Mouse (Mus musculus) embryonic fibroblast, embryonic 13.5 days (primary cell): Measurements from ENCODE around the gene Npff. TPM values are rescaled to one million over a fixed set of nuclear protein-coding genes. Genes with fewer than 3 reads are reported as not detected.

Source experiments
- H3K27ac ChIP-seq: 2 replicates; pipeline ENCODE4 v1.5.1; 2012; ENCODE audit warnings: low read length, control low read depth, inconsistent platforms; ENCODE audit not compliant: insufficient read depth
- H3K4me1 ChIP-seq: 2 replicates; pipeline ENCODE4 v1.6.1; 2011; ENCODE audit warnings: low read length; ENCODE audit not compliant: control insufficient read depth, insufficient read depth
- H3K4me3 ChIP-seq: 2 replicates; pipeline ENCODE4 v1.5.1; 2011; ENCODE audit warnings: mild to moderate bottlenecking, control low read depth, low read length; ENCODE audit not compliant: insufficient read depth
- CTCF ChIP-seq: IDR thresholded peaks from 2 replicates; pipeline ENCODE4 v1.5.1; 2011; ENCODE audit warnings: mild to moderate bottlenecking, control low read depth, low read length, moderate library complexity, borderline replicate concordance; ENCODE audit not compliant: insufficient read depth
- POLR2A ChIP-seq: IDR thresholded peaks from 2 replicates; pipeline ENCODE4 v1.6.1; 2011; ENCODE audit warnings: low read depth, mild to moderate bottlenecking, control low read depth, low read length, moderate library complexity
- polyA plus RNA-seq: library from polyadenylated mRNA; stranded (reverse); fragments of >200 nt; gene quantifications from 2 replicates; pipeline ENCODE4 v1.2.4, GENCODE M21; 2011; ENCODE audit warnings: low read depth; ENCODE audit not compliant: missing spikeins, insufficient read length

Npff gene
- polyA plus RNA-seq, 1 experiment, result 1.4 TPM

DNA sequence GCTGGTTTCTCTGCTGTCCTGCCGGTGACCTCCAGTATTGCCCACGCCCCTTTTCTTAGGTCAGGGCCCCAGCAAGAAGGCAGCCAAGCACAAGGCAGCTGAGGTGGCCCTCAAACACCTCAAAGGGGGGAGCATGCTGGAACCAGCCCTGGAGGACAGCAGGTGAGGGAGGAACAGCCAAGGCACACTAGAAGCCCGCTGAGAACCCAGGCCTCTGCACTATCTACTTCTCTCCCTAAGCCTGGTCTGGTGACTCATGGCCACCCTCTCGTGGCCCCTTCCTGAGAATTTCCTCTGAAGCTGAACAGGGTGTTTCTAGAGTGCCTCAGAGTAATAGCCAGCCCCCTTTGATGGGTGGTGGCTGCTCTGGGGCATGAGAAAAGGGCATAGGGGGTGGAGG lies 4.3 kb downstream of the Npff start:
- peak overlapping the region; percentile 16; the same call in 1 of the 2 replicates for H3K27ac ChIP-seq
- no peak overlapping the region for H3K4me3 ChIP-seq
- H3K4me1 ChIP-seq, result peaks cover 6% of the 10 kb centered on the region; the same call in 1 of the 2 replicates
- TF ChIP-seq POLR2A (no peak), CTCF (no peak)

DNA sequence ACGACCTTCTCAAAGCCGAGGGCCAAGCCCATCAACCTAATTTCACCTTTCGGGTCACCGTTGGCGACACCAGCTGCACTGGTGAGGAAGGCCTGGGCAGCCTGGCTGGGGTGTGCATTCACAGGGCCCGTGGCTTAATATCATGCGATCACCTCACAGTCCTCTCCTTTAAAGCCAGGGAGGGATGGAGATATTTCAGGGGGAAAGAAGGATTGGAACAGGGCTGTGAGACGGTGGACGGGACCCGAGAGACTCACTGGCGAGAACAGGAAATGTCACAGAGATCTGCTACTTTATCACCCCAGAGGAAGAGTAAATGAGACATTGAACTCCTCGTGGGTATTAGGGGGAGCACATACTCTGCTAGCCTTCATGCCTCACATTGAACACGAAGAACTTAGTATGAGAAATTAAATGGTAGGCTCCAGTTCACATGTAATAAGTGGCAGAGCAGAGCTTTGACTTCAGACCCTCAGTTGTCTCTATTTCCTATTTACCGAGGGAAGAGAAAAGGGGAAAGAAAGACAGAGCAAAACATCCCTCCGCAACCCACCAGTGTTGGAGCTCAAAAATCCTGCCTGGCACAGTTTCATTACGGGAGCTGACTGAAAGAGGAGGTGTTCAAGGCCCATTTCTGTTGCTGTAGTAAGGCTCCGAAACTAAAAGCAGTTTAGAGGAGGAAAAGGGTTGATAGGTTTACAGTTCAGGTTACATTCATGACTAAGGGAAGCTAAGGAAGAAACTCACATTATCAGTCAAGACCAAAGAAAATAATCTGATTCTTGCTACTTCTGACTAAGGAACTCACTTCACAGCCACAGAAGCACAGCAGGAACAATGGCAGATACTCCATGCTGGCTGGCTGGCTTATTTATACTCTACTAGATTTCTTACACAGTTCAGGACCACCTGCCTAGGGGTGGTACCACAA lies 5.3 kb downstream of the Npff start:
- H3K4me3 ChIP-seq, result peak overlapping the region; percentile 47
- peaks cover 6% of the 10 kb centered on the region; the same call in 1 of the 2 replicates for H3K4me1 ChIP-seq
- peak overlapping the region; percentile 44 for H3K27ac ChIP-seq
- TF ChIP-seq POLR2A (0 out of 2 replicates have a peak, but pooled peaks have one; percentile 13), CTCF (no peak)

GRCm38 (mm10) chr15:102518859-102519201 lies 5.9 kb downstream of the Npff start:
- Histone ChIP-seq H3K4me3 (peak overlapping the region; percentile 47), H3K4me1 (peaks cover 6% of the 10 kb centered on the region; the same call in 1 of the 2 replicates), H3K27ac (peak overlapping the region; percentile 98)
- TF ChIP-seq POLR2A, result peak; percentile 68; the same call in 1 of the 2 replicates
- TF ChIP-seq CTCF, result no peak

DNA sequence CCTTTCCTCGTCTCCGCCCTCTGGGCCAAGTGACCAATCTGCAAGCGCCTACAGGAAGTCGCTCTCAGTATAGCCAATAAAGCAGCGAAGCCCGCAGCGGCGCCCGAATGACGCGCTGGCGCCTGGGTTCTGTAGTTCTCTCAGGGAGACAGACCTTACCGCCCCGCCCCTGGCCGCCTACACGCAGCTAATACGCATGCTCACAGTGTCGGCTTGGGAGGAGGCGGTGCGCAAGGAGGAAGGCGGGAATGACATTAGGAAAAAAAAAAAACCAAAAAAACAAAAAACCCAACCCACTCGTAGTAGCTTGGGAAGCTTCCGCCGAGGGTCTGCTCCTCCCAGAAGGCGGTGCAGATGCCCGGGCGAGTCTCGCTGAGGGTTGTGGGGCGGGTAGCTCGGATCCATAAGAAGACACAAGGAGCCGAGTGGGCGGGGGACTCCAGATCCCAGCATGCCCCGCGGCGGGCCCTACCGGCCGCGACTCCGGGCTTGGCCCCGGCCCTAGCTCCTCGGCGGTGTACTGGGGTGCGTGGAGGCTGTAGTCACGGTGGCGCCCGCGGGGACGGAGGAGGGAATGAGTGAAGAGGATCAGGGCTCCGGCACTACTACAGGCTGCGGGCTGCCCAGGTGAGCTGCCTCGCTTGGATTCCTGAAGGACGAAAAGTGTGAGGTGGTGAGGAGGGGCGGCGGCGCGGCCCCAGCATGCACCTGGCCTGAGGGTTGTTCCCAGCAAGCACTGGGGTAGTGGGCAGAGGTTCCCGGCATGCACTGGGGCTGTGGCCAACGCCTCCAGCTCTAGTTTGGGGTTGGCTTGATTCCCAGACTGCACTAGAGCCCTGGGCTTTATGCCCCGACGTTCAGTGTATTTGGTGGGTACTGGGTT lies 6.5 kb downstream of the Npff start, which contains the start of gene Tarbp2:
Tarbp2 (plus strand) TSS at position 217 of the 883 bp plus-strand sequence.
- peak within 1 kb of the TSS; percentile 86 for H3K4me3 ChIP-seq
- peaks cover 6% of the 10 kb centered on the region; the same call in 1 of the 2 replicates for H3K4me1 ChIP-seq
- H3K27ac ChIP-seq, result peak within 1 kb of the TSS; percentile 98
- TF ChIP-seq POLR2A, result no peak; the same call in none of the 2 replicates
- TF ChIP-seq CTCF, result no peak

GRCm38 (mm10) chr15:102517631-102517975 lies 7.1 kb downstream of the Npff start:
- Histone ChIP-seq H3K4me1 (peaks cover 6% of the 10 kb centered on the region; the same call in 1 of the 2 replicates), H3K4me3 (peak overlapping the region; percentile 86), H3K27ac (peak overlapping the region; percentile 45)
- TF ChIP-seq POLR2A (peak; percentile 98), CTCF (no peak)

DNA sequence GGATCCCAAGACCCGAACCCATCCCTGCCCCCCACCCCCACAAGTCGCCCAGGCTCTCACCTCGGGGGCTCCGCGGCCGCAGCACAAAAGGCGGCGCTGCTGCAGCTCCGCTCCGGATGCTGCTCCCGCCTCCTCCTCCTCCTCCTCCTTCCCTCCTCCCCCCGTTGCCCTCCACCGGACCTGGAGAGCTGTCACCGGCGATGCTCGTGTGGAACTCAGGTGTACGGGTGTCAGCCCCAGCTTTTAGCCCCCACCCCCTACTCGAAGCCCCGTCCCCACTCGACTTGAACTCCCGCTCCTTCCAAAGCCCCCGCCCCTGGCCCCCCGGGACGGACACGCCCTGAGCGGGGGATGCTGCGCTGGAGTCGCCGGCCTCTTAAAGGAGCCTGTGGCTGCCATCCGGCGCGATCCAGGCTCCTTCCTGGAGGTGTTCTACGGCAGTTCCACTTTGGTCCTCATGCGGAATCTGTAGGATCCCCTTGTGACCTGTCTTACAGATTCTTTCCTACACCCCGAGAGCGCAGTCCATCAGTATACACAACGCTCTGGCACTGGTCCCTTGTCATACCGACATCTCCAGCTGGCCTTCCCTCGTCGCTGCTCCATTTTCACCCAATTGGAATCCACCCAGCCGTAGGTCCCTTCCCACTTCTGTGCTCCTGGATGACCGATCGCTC lies 7.9 kb downstream of the Npff start, which contains the start of gene Map3k12:
Map3k12 (minus strand) TSS at position 337 of the 677 bp plus-strand sequence.
- H3K27ac ChIP-seq, result peak within 1 kb of the TSS; percentile 45
- peak within 1 kb of the TSS; percentile 86 for H3K4me3 ChIP-seq
- peaks cover 10% of the 10 kb centered on the region; the same call in 1 of the 2 replicates for H3K4me1 ChIP-seq
- TF ChIP-seq POLR2A, result peak; percentile 63
- no peak for TF ChIP-seq CTCF

DNA sequence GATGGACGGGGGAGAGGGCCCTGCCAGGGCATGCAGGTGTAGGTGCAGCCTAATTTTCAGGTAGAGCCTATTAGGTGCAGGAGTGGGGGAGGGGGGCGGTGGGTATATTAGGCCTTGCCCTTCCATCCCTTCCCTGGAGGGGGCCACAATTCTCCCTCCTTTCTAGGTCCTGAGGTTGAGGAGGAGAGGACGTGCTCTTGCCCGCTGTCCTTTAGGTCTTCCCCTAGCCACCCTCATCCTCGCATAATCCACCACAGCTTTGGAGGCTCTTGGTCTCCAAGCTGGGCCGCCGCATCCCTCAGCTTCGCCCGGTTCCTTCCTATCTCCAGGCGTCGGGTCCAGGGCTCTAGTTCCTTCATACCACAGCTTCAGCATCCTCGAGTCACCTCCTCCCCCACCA lies 8.4 kb downstream of the Npff start:
- Histone ChIP-seq H3K27ac (peak overlapping the region; percentile 32), H3K4me3 (peak overlapping the region; percentile 86), H3K4me1 (peaks cover 14% of the 10 kb centered on the region; the same call in 1 of the 2 replicates)
- TF ChIP-seq CTCF (no peak), POLR2A (peak; percentile 56)

- TF ChIP-seq CTCF, result no peak
- TF ChIP-seq POLR2A, result no peak
- Histone ChIP-seq H3K27ac (no peak overlapping the region), H3K4me3 (peak overlapping the region; percentile 86), H3K4me1 (peaks cover 13% of the 10 kb centered on the region; the same call in 1 of the 2 replicates)
Measured at GRCm38 (mm10) chr15:102515791-102516190, 9.0 kb downstream of the Npff start.

DNA sequence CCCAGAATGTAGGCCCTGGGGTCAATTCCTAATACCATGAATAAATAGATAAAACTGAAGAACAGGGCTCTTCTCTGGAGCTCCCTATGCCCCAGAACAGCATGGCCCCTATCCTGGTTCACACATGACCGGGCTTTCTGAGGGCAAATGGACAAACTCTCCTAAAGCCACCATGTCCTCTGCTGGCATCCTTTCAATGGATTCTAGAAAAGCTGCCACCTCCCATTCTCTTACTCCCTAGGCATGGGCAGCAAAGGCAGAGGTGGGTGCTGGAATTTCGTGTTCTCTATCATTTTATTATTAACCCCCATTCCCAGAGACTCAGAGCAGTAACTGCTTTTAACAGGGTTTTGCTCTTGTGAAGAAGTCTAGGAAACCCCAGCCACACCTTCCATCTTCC lies 9.5 kb downstream of the Npff start:
- H3K4me1 ChIP-seq, result 0 out of 2 replicates have a peak, but pooled peaks cover 9% of the 10 kb centered on the region
- no peak overlapping the region for H3K4me3 ChIP-seq

More for the DNA sequence above, 9.5 kb downstream of the Npff start:
- no peak for TF ChIP-seq POLR2A
- H3K27ac ChIP-seq, result no peak overlapping the region
